ENCODE assay signal across 8 mouse cellular contexts in the genomic region with DNA sequence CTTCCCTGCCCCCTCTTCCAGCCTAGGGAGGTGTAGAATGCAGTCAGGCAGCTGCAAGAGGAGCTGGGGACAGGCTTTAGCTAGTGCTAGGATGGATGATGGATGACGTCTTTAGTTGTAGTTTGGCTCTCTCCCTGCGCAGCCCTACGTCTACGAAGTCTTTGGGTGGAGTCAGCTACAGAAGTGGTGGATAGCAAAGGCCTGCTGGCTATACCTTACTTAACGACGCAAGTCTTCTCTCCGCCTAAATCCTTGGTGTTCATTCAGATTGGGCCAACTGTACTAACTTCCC. TPM values are rescaled to one million over a fixed set of nuclear protein-coding genes. Genes with fewer than 3 reads are reported as not detected.
DNase-seq lines count a peak whose midpoint lies in the region; ATAC-seq and TF ChIP-seq lines count a peak whose summit lies in the region.

No protein-coding gene starts in this region.

- peak overlapping the region; percentile 95 for H3K27ac ChIP-seq in gastrocnemius, adult 2 months
- H3K27ac ChIP-seq in forebrain, embryonic 12.5 days = no peak overlapping the region; the same call in 1 of the 2 replicates
- H3K27ac ChIP-seq in liver, embryonic 15.5 days (replicated peaks) = peak overlapping the region; percentile 78; the same call in 1 of the 2 replicates

- no peak for ATAC-seq in forebrain, embryonic 12.5 days (ENCODE audit: low FRiP score)
- ATAC-seq in liver, embryonic 15.5 days (ENCODE audit: insufficient read depth) = no peak

- 35% methylated on average over 7 of the region's 7 CpGs for WGBS in forebrain, embryonic 12.5 days
- WGBS in liver, embryonic 15.5 days (ENCODE audit: insufficient replicate concordance) = 39% methylated on average over 7 of the region's 7 CpGs

- no peak for DNase-seq in gastrocnemius, adult 2 months
- no peak for DNase-seq in gastrocnemius, postnatal 14 days
- peak; percentile 80 for DNase-seq in 3T3-L1 (ENCODE audit: low read depth, low spot score)
- DNase-seq in frontal cortex, postnatal 25 days (ENCODE audit: low spot score in 2 of 2) = no peak
- DNase-seq in adrenal gland, postnatal 10 days = no peak
- DNase-seq in layer of hippocampus, postnatal 14 days (ENCODE audit: low spot score in 2 of 2) = no peak

- no peaks in the 10 kb centered on the region for H3K36me3 ChIP-seq in forebrain, embryonic 12.5 days (replicated peaks)
- no peaks in the 10 kb centered on the region for H3K36me3 ChIP-seq in liver, embryonic 15.5 days (replicated peaks)

- H3K9me3 ChIP-seq in forebrain, embryonic 12.5 days = no peaks in the 10 kb centered on the region
- no peaks in the 10 kb centered on the region for H3K9me3 ChIP-seq in liver, embryonic 15.5 days (replicated peaks)

- H3K9ac ChIP-seq in forebrain, embryonic 12.5 days = peak overlapping the region; percentile 72; the same call in 1 of the 2 replicates
- H3K9ac ChIP-seq in liver, embryonic 15.5 days = peak overlapping the region; percentile 52

- peaks cover 19% of the 10 kb centered on the region for H3K4me1 ChIP-seq in forebrain, embryonic 12.5 days
- H3K4me1 ChIP-seq in liver, embryonic 15.5 days (replicated peaks) = peaks cover 60% of the 10 kb centered on the region

- peak overlapping the region; percentile 78 for H3K4me2 ChIP-seq in forebrain, embryonic 12.5 days
- peak overlapping the region; percentile 74 for H3K4me2 ChIP-seq in liver, embryonic 15.5 days

- no peak for TF ChIP-seq CTCF in gastrocnemius, adult 2 months (IDR thresholded peaks at IDR 0.05)

- peak overlapping the region; percentile 90 for H3K4me3 ChIP-seq in gastrocnemius, adult 2 months
- peak overlapping the region; percentile 56 for H3K4me3 ChIP-seq in forebrain, embryonic 12.5 days (replicated peaks)
- peak overlapping the region; percentile 62 for H3K4me3 ChIP-seq in liver, embryonic 15.5 days (replicated peaks)

- peaks cover 47% of the 10 kb centered on the region for H3K27me3 ChIP-seq in forebrain, embryonic 12.5 days
- peaks cover 53% of the 10 kb centered on the region for H3K27me3 ChIP-seq in liver, embryonic 15.5 days

- intact Hi-C loops in gastrocnemius, adult 2 months (cut with DNase I) = loop anchor here (2.0 kb wide), 1 partner anchor 18 kb away; no protein-coding TSS in a partner anchor
- intact Hi-C loops in gastrocnemius, postnatal 14 days (cut with DNase I; ENCODE audit: low total_unique reads) = no loop called here

RNA-seq across cellular contexts. Expression of gene Marveld1, which starts 1.3 kb away (rescaled TPM):
- total RNA-seq in gastrocnemius, adult 2 months (2021) = 1 to 10 TPM; 4.8 to 7.2 TPM
- 10 to 100 TPM; 11.4 to 13.9 TPM for total RNA-seq in gastrocnemius, postnatal 14 days (2021)
- 3.5 and 4.2 TPM in 2 replicates for polyA plus RNA-seq in forebrain, embryonic 12.5 days (2016; fragmentation: Nextera tagmentation; extraction: Ambion mirVana)
- 3.2 and 4.7 TPM in 2 replicates for polyA plus RNA-seq in liver, embryonic 15.5 days (2015; fragmentation: Nextera tagmentation; extraction: Ambion mirVana)
- total RNA-seq in adrenal gland, postnatal 10 days (2021) = 10 to 100 TPM; 42.0 to 46.4 TPM
- total RNA-seq in layer of hippocampus, postnatal 14 days (2021) = 1 to 10 TPM; 9.2 TPM

RNA-seq across cellular contexts. Expression of gene Zfyve27, which starts 15.2 kb away (rescaled TPM):
- total RNA-seq in gastrocnemius, adult 2 months (2021) = 10 to 100 TPM; 13.0 to 14.4 TPM
- 10 to 100 TPM; 11.9 to 14.4 TPM for total RNA-seq in gastrocnemius, postnatal 14 days (2021)
- polyA plus RNA-seq in forebrain, embryonic 12.5 days (2016; fragmentation: Nextera tagmentation; extraction: Ambion mirVana) = 42.9 and 47.3 TPM in 2 replicates
- 8.8 and 10.1 TPM in 2 replicates for polyA plus RNA-seq in liver, embryonic 15.5 days (2015; fragmentation: Nextera tagmentation; extraction: Ambion mirVana)
- total RNA-seq in adrenal gland, postnatal 10 days (2021) = 10 to 100 TPM; 36.9 to 52.9 TPM
- 10 to 100 TPM; 95.0 to 99.2 TPM for total RNA-seq in layer of hippocampus, postnatal 14 days (2021)

RNA-seq across cellular contexts. Expression of gene Avpi1, which starts 19.7 kb away (rescaled TPM):
- 1 to 10 TPM; 8.7 to 9.0 TPM for total RNA-seq in gastrocnemius, adult 2 months (2021)
- total RNA-seq in gastrocnemius, postnatal 14 days (2021) = 10 to 100 TPM; 10.5 to 11.0 TPM
- polyA plus RNA-seq in forebrain, embryonic 12.5 days (2016; fragmentation: Nextera tagmentation; extraction: Ambion mirVana) = 10.4 and 10.5 TPM in 2 replicates
- 19.9 and 25.0 TPM in 2 replicates for polyA plus RNA-seq in liver, embryonic 15.5 days (2015; fragmentation: Nextera tagmentation; extraction: Ambion mirVana)
- 10 to 100 TPM; 15.9 to 33.2 TPM for total RNA-seq in adrenal gland, postnatal 10 days (2021)
- 10 to 100 TPM; 18.6 to 19.2 TPM for total RNA-seq in layer of hippocampus, postnatal 14 days (2021)

RNA-seq across cellular contexts. Expression of gene Sfrp5, which starts 53.5 kb away (rescaled TPM):
- 1 to 10 TPM; 4.2 to 5.6 TPM for total RNA-seq in gastrocnemius, adult 2 months (2021)
- 1 to 10 TPM; 4.2 to 8.9 TPM for total RNA-seq in gastrocnemius, postnatal 14 days (2021)
- polyA plus RNA-seq in forebrain, embryonic 12.5 days (2016; fragmentation: Nextera tagmentation; extraction: Ambion mirVana) = 0.13 and 0.17 TPM in 2 replicates
- 0.12 TPM in 1 of 2 replicates, not detected in the other for polyA plus RNA-seq in liver, embryonic 15.5 days (2015; fragmentation: Nextera tagmentation; extraction: Ambion mirVana)
- total RNA-seq in adrenal gland, postnatal 10 days (2021) = 1 to 10 TPM; 5.1 to 6.2 TPM
- total RNA-seq in layer of hippocampus, postnatal 14 days (2021) = 1 to 10 TPM in 1 of 2 experiments, under 1 TPM in 1; 0.26 to 1.7 TPM

RNA-seq across cellular contexts. Expression of gene Pi4k2a, which starts 58.2 kb away (rescaled TPM):
- 10 to 100 TPM; 11.9 to 12.8 TPM for total RNA-seq in gastrocnemius, adult 2 months (2021)
- total RNA-seq in gastrocnemius, postnatal 14 days (2021) = 10 to 100 TPM; 14.0 to 14.7 TPM
- 31.0 and 32.0 TPM in 2 replicates for polyA plus RNA-seq in forebrain, embryonic 12.5 days (2016; fragmentation: Nextera tagmentation; extraction: Ambion mirVana)
- 10.5 and 11.1 TPM in 2 replicates for polyA plus RNA-seq in liver, embryonic 15.5 days (2015; fragmentation: Nextera tagmentation; extraction: Ambion mirVana)
- 10 to 100 TPM; 37.0 to 41.3 TPM for total RNA-seq in adrenal gland, postnatal 10 days (2021)
- total RNA-seq in layer of hippocampus, postnatal 14 days (2021) = 10 to 100 TPM; 54.0 to 54.7 TPM
